Mouse (Mus musculus) thymus, postnatal 0 days (tissue): ENCODE data around the gene Rab4b. TPM values are rescaled to one million over a fixed set of nuclear protein-coding genes. Genes with fewer than 3 reads are reported as not detected.
A peak's percentile ranks its signal among the peaks of the same experiment; 100 is the strongest.

Source experiments
- DNase-seq: peaks from one replicate; pipeline ENCODE4 v3.0.0-alpha.2; 2015; ENCODE audit warnings: low spot score
- polyA plus RNA-seq: library from polyadenylated mRNA; unstranded; fragments of >200 nt; fragmentation: Nextera tagmentation; extraction: Ambion mirVana; gene quantifications from 2 replicates; pipeline ENCODE4 v1.2.1, GENCODE M21; 2015

The Rab4b gene
- polyA plus RNA-seq, 1 experiment from 2014 or later, result 131 TPM

DNA sequence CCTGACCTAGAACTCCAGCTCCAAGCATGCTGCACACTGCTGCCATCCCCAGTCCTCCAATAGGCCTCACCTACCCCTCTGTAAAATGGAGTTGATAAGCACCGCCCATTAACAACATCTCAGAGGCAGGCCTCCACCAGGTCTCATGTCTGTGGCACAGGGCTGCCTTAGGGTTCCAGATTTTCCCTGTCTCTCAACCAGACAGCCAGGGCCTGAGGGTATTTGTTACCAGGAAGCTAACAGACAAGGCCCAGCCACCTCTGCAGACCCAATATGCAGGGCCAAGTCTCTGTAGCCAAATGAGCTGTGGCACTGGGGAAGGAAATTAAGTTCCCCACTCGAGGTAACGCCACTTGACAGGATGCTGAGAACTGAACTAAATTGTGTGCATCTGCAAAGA lies 17.8 kb downstream of the Rab4b start:
- no peak for DNase-seq

GRCm38 (mm10) chr7:27159882-27160281 lies 18.8 kb downstream of the Rab4b start:
- peak; percentile 90 for DNase-seq

- DNase-seq, result no peak
These were observed 19.4 kb downstream of the Rab4b start for GRCm38 (mm10) chr7:27159256-27159655.

GRCm38 (mm10) chr7:27158171-27158570 lies 20.5 kb downstream of the Rab4b start:
- DNase-seq, result no peak

DNA sequence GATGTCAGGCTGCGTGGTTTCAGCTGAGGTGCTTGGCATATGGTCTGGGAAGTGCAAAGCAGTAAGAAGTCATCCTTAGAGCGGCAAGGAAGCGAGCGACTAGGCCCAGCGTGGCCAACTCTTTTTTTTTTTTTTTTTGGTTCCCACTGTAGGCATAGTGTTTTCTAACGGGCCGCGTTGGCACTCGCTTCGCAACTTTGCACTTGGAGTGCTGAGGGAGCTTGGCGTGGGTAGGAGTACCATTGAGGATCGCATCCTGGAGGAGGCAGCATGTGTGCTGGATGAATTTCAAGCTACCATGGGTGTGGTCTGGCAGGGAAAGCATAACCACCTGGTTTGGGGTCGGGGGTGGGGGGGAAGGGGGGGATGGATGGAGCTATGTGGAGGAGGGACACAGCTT lies 22.7 kb downstream of the Rab4b start:
- DNase-seq, result no peak

DNA sequence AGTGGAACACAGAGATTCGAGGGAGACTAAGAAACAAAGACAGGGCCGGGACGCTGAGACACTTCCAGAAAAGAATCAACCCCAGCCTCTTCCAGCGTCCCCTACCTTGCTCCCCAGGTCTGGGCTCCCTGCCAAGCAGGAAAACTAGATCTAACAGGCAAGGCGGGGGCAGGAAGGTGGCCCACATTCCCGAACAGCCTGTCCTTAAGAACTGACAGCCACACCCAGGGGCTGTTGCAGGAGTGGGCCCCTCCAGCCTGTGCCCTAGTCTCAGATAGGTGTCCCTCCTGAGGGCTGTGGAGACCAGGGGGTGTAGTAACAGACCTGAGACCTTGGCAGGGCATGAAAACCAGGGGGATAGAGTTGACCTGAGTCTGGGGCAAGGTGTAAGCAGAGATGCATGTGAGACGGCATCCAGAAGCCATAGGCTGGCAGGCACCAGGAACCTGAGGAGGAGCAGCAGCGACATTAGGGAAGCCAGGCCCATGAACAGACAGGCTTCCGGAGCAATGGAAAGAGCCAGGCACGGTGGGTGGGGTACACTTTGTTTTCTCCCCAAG lies 25.4 kb downstream of the Rab4b start, which contains the start of gene Cyp2t4:
Gene Cyp2t4 (plus strand): TSS at position 510 of the 560 bp plus-strand sequence.
- DNase-seq, result no peak

- DNase-seq, result no peak
These were observed 42.2 kb downstream of the Rab4b start for GRCm38 (mm10) chr7:27136410-27136996.

DNA sequence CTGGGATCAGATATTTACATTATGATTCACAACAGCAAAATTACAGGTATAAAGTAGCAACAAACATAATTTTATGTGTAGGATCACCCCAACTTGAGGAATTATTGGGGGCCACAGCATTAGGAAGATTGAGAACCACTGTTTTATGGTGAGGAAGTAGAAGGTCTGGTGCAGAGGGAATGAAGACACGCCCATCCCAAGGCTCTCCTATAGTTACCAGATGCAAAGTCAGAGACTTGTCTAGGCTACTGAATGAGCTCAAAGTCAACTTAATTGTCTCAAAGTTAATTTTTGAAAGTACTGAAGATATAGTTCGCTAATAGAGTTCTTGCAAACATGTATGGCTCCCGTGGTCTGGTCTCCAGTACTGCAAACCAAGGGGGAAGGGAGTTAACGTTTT lies 44.9 kb downstream of the Rab4b start:
- no peak for DNase-seq

DNA sequence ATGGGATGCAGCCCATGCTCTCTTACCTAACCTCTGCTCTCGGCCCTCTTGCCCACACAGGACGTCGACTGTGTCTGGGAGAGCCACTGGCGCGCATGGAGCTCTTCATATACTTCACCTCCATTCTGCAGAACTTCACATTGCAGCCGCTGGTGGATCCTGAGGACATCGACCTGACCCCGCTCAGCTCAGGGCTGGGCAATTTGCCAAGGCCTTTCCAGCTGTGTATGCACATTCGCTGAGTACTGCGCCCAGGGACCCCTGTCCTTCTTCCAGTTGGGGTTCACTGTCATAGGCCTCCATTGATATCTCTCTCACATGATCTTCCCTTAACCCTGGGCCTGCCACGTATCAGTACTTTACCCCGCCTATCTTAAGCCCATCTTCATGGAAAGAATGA lies 45.5 kb downstream of the Rab4b start:
- DNase-seq, result no peak

- DNase-seq, result peak; percentile 48
These were observed 46.1 kb downstream of the Rab4b start for GRCm38 (mm10) chr7:27132588-27132987.

DNA sequence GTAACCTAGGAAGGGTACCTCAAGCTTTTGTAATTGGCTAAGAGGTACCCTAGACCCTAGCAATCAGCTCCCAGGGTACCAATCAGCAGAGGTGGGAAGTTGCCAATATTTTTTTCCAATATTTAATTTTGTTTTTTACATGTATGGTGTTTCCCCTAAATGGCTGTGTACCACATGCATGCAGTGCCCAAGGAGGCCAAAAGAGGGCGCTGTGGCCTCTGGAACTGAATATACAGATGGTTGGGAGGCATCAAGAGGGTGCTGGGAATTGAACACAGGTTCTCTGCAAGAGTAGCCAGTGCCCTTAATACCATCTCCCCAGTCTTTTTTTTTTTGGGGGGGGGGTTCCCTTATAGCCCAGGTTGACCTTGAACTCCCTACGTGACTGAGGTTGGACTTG lies 47.3 kb downstream of the Rab4b start:
- no peak for DNase-seq

DNA sequence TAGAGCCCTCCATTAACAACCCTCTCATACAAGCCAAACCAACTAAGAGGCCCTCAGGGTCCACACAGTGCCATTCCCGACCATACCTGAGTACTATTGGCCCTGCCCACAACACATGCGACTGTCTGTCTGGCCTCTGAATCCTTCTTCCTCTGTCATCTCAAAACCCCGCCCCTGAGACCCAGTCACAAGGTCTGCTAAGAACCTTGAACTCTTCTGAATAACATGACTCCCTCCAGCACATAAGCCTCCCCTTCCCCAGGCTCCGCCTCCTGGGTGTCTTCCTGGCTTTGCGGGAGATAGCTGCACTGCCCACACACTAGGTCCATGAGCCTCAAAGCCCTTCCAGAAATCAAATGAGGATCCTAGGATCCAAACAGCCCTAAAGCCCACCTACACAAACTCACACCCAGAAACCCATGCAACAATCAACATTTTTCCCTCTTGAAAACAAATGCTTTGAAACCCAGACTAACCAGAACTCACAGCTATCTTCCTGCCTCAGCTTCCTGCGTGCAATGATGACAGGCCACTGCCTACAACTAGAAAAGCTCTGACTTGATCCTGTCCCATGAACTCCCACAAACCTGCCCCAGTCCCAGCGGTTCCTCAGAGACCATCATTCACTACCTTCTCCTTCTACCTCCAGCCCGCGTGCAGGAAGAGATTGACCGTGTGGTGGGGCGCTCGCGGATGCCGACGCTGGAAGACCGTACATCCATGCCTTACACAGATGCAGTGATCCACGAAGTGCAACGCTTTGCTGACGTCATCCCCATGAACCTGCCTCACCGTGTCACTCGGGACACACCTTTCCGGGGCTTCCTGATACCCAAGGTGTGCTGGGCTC lies 48.0 kb downstream of the Rab4b start:
- DNase-seq, result no peak

GRCm38 (mm10) chr7:27129811-27130210 lies 48.9 kb downstream of the Rab4b start:
- DNase-seq, result no peak

DNA sequence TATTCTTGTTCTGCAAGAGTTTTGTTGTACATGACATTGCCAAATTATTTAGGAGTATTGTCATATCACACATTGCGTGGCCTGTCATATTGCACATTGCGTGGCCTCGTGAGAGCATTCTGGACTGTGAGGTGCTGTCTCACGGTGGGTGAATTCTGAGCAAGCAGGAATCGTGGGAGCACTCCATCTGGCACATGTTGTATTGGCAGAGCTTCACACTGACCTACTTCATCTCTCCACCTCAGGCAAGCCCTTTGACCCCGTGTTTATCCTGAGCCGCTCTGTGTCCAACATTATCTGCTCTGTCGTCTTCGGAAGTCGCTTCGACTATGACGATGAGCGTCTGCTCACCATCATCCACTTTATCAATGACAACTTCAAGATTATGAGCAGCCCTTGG lies 49.8 kb downstream of the Rab4b start:
- DNase-seq, result no peak

GRCm38 (mm10) chr7:27128162-27128561 lies 50.5 kb downstream of the Rab4b start:
- peak; percentile 33 for DNase-seq

DNA sequence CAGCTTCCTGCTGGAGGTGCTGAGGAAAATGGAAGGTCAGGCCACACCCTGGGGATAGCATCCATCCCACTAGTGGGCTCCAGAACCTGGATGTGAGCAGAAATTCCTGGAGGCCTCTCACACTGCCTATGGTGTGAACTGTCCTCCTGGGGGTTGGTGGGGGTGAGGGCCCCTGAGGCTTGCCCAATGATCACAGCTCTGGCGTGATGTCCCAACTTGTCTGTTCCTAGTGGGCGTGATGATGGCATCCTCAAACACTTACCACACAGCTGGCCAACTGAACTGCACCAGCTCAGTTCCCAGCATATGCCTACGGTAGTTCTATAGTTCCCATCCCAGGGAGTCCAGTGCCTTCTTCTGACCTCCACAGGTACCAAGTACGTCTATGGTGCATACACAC lies 53.7 kb downstream of the Rab4b start:
- DNase-seq, result no peak

DNA sequence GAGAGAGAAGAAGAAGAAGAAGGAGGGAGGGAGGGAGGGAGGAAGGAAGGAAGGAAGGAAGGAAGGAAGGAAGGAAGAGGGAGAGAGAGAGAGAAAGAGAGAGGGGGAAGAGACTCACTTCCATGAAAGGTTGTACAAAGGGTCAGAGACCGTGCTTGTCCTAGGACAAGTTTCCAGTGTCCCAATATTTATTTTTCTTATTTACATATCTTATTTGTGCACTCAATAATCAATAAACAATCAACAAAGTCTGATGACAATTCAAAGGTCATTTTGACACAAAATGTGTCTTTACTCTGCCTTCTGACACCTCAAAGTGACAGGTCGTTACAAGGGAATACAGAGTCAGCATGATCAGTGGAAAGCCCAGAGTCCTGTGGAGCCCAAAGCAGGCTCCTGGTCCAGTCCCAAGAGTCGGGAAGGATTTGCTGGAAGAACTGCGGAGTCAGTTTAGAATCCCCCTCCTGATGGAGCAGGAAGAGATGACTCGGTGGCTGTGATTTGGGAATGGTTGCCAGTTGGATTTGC lies 54.3 kb downstream of the Rab4b start:
- DNase-seq, result no peak

DNA sequence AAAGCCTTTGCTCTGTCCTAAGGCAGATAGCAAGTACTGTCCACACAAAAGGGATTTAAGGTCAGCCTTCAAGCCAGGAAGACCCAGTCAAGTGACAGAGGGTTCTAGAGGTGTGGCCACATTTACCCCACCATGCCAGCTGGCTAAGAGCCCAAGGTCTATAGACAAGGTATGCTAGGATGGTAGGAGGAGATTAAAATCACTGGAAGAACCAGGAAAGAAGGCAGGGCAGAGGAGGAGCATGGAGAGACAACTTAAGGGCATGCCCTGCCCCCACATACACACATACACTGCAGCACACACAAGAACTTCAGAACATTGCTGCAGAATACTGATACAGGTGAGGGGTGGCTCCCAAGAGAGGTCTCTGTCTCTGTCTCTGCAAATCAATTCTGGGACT lies 59.0 kb downstream of the Rab4b start, which contains the start of gene Cyp2f2:
Gene Cyp2f2 (plus strand): TSS at position 234 of the 400 bp plus-strand sequence.
- DNase-seq, result no peak
